Mouse (Mus musculus): ENCODE results near the gene Fads3. TPM values are rescaled to one million over a fixed set of nuclear protein-coding genes. Genes with fewer than 3 reads are reported as not detected.
A peak's percentile ranks its signal among the peaks of the same experiment; 100 is the strongest.

The Fads3 gene
- polyA plus RNA-seq, 1 experiment from 2014 or later = 3.3 TPM

GRCm38 (mm10) chr19:10040866-10041387, 442 bp upstream of the Fads3 start:
- 7% methylated on average over 17 of the region's 20 CpGs for WGBS
- peak overlapping the region; percentile 60 for H3K4me3 ChIP-seq (ENCODE audit: low read depth, low read length)
- no peaks in the 10 kb centered on the region for H3K36me3 ChIP-seq (ENCODE audit: control insufficient read depth, insufficient read depth, low read length)
- H3K27me3 ChIP-seq (ENCODE audit: control insufficient read depth, insufficient read depth, low read length) = no peaks in the 10 kb centered on the region
- no peaks in the 10 kb centered on the region for H3K9me3 ChIP-seq (ENCODE audit: control insufficient read depth, low read length)
- ATAC-seq (ENCODE audit: insufficient number of reproducible peaks, low FRiP score, low TSS enrichment, low read depth) = no peak
- H3K4me2 ChIP-seq (ENCODE audit: low read depth, severe bottlenecking) = peak overlapping the region; percentile 100
- DNase-seq (ENCODE audit: low spot score) = no peak
- H3K9ac ChIP-seq (ENCODE audit: low read length) = peak overlapping the region; percentile 68
- H3K4me1 ChIP-seq (ENCODE audit: control insufficient read depth, insufficient read depth, low read length) = peaks cover 6% of the 10 kb centered on the region
- H3K27ac ChIP-seq (replicated peaks; ENCODE audit: low read depth, low read length) = no peak overlapping the region

- peaks cover 6% of the 10 kb centered on the region for H3K4me1 ChIP-seq (ENCODE audit: control insufficient read depth, insufficient read depth, low read length)
- H3K27me3 ChIP-seq (ENCODE audit: control insufficient read depth, insufficient read depth, low read length) = no peaks in the 10 kb centered on the region
- peak overlapping the region; percentile 60 for H3K4me3 ChIP-seq (ENCODE audit: low read depth, low read length)
- DNase-seq (ENCODE audit: low spot score) = no peak
- no peaks in the 10 kb centered on the region for H3K9me3 ChIP-seq (ENCODE audit: control insufficient read depth, low read length)
- peak; percentile 46; the same call in 1 of the 2 replicates for ATAC-seq (ENCODE audit: insufficient number of reproducible peaks, low FRiP score, low TSS enrichment, low read depth)
- WGBS = 63% methylated on average over 6 of the region's 6 CpGs
- H3K27ac ChIP-seq (replicated peaks; ENCODE audit: low read depth, low read length) = no peak overlapping the region
- peak overlapping the region; percentile 100 for H3K4me2 ChIP-seq (ENCODE audit: low read depth, severe bottlenecking)
- H3K36me3 ChIP-seq (ENCODE audit: control insufficient read depth, insufficient read depth, low read length) = no peaks in the 10 kb centered on the region
- no peak overlapping the region for H3K9ac ChIP-seq (ENCODE audit: low read length)
Observed at GRCm38 (mm10) chr19:10042232-10042631, 863 bp downstream of the Fads3 start.

GRCm38 (mm10) chr19:10042816-10043215, 1.4 kb downstream of the Fads3 start:
- no peak overlapping the region for H3K4me3 ChIP-seq (ENCODE audit: low read depth, low read length)
- H3K4me2 ChIP-seq (ENCODE audit: low read depth, severe bottlenecking) = no peak overlapping the region
- H3K27ac ChIP-seq (replicated peaks; ENCODE audit: low read depth, low read length) = no peak overlapping the region
- no peak for DNase-seq (ENCODE audit: low spot score)
- 92% methylated on average over 4 of the region's 4 CpGs for WGBS
- H3K36me3 ChIP-seq (ENCODE audit: control insufficient read depth, insufficient read depth, low read length) = no peaks in the 10 kb centered on the region
- ATAC-seq (ENCODE audit: insufficient number of reproducible peaks, low FRiP score, low TSS enrichment, low read depth) = no peak
- no peaks in the 10 kb centered on the region for H3K9me3 ChIP-seq (ENCODE audit: control insufficient read depth, low read length)
- H3K27me3 ChIP-seq (ENCODE audit: control insufficient read depth, insufficient read depth, low read length) = no peaks in the 10 kb centered on the region
- no peak overlapping the region for H3K9ac ChIP-seq (ENCODE audit: low read length)
- H3K4me1 ChIP-seq (ENCODE audit: control insufficient read depth, insufficient read depth, low read length) = peaks cover 6% of the 10 kb centered on the region

- H3K4me3 ChIP-seq (ENCODE audit: low read depth, low read length) = no peak overlapping the region
- H3K9ac ChIP-seq (ENCODE audit: low read length) = no peak overlapping the region
- H3K4me1 ChIP-seq (ENCODE audit: control insufficient read depth, insufficient read depth, low read length) = peaks cover 6% of the 10 kb centered on the region
Observed at GRCm38 (mm10) chr19:10043643-10044042, 2.3 kb downstream of the Fads3 start.

GRCm38 (mm10) chr19:10045707-10046106, 4.3 kb downstream of the Fads3 start:
- 86% methylated on average over 2 of the region's 2 CpGs for WGBS
- Histone ChIP-seq H3K27ac (replicated peaks; ENCODE audit: low read depth, low read length) (no peak overlapping the region), H3K27me3 (ENCODE audit: control insufficient read depth, insufficient read depth, low read length) (no peaks in the 10 kb centered on the region), H3K4me2 (ENCODE audit: low read depth, severe bottlenecking) (no peak overlapping the region), H3K36me3 (ENCODE audit: control insufficient read depth, insufficient read depth, low read length) (0 out of 2 replicates have a peak, but pooled peaks cover 2% of the 10 kb centered on the region), H3K4me1 (ENCODE audit: control insufficient read depth, insufficient read depth, low read length) (peaks cover 9% of the 10 kb centered on the region), H3K4me3 (ENCODE audit: low read depth, low read length) (no peak overlapping the region), H3K9me3 (ENCODE audit: control insufficient read depth, low read length) (no peaks in the 10 kb centered on the region), H3K9ac (ENCODE audit: low read length) (no peak overlapping the region)
- DNase-seq (ENCODE audit: low spot score) = no peak
- no peak for ATAC-seq (ENCODE audit: insufficient number of reproducible peaks, low FRiP score, low TSS enrichment, low read depth)

More at GRCm38 (mm10) chr19:10043643-10044042, 2.3 kb downstream of the Fads3 start:
- ATAC-seq (ENCODE audit: insufficient number of reproducible peaks, low FRiP score, low TSS enrichment, low read depth) (no peak), DNase-seq (ENCODE audit: low spot score) (no peak)
- Histone ChIP-seq H3K27me3 (ENCODE audit: control insufficient read depth, insufficient read depth, low read length) (no peaks in the 10 kb centered on the region), H3K9me3 (ENCODE audit: control insufficient read depth, low read length) (no peaks in the 10 kb centered on the region), H3K27ac (replicated peaks; ENCODE audit: low read depth, low read length) (no peak overlapping the region), H3K36me3 (ENCODE audit: control insufficient read depth, insufficient read depth, low read length) (0 out of 2 replicates have a peak, but pooled peaks cover 2% of the 10 kb centered on the region), H3K4me2 (ENCODE audit: low read depth, severe bottlenecking) (no peak overlapping the region)

- ATAC-seq (ENCODE audit: insufficient number of reproducible peaks, low FRiP score, low TSS enrichment, low read depth) (no peak), DNase-seq (ENCODE audit: low spot score) (no peak)
- H3K36me3 ChIP-seq (ENCODE audit: control insufficient read depth, insufficient read depth, low read length) = 0 out of 2 replicates have a peak, but pooled peaks cover 2% of the 10 kb centered on the region
- no peak overlapping the region for H3K4me3 ChIP-seq (ENCODE audit: low read depth, low read length)
- H3K9ac ChIP-seq (ENCODE audit: low read length) = no peak overlapping the region
- no peaks in the 10 kb centered on the region for H3K9me3 ChIP-seq (ENCODE audit: control insufficient read depth, low read length)
- no peak overlapping the region for H3K27ac ChIP-seq (replicated peaks; ENCODE audit: low read depth, low read length)
- peaks cover 9% of the 10 kb centered on the region for H3K4me1 ChIP-seq (ENCODE audit: control insufficient read depth, insufficient read depth, low read length)
- H3K4me2 ChIP-seq (ENCODE audit: low read depth, severe bottlenecking) = no peak overlapping the region
- no peaks in the 10 kb centered on the region for H3K27me3 ChIP-seq (ENCODE audit: control insufficient read depth, insufficient read depth, low read length)
- WGBS = 74% methylated on average over 4 of the region's 4 CpGs
Observed at GRCm38 (mm10) chr19:10046346-10046745, 5.0 kb downstream of the Fads3 start.

GRCm38 (mm10) chr19:10046983-10047382, 5.6 kb downstream of the Fads3 start:
- no peak overlapping the region for H3K4me2 ChIP-seq (ENCODE audit: low read depth, severe bottlenecking)
- DNase-seq (ENCODE audit: low spot score) (no peak), ATAC-seq (ENCODE audit: insufficient number of reproducible peaks, low FRiP score, low TSS enrichment, low read depth) (no peak)
- no peaks in the 10 kb centered on the region for H3K9me3 ChIP-seq (ENCODE audit: control insufficient read depth, low read length)
- 0 out of 2 replicates have a peak, but pooled peaks cover 2% of the 10 kb centered on the region for H3K36me3 ChIP-seq (ENCODE audit: control insufficient read depth, insufficient read depth, low read length)
- WGBS = 53% methylated on average over 3 of the region's 3 CpGs
- H3K27ac ChIP-seq (replicated peaks; ENCODE audit: low read depth, low read length) = no peak overlapping the region
- no peaks in the 10 kb centered on the region for H3K27me3 ChIP-seq (ENCODE audit: control insufficient read depth, insufficient read depth, low read length)
- peaks cover 6% of the 10 kb centered on the region for H3K4me1 ChIP-seq (ENCODE audit: control insufficient read depth, insufficient read depth, low read length)
- H3K9ac ChIP-seq (ENCODE audit: low read length) = no peak overlapping the region
- no peak overlapping the region for H3K4me3 ChIP-seq (ENCODE audit: low read depth, low read length)

- no peak overlapping the region for H3K4me2 ChIP-seq (ENCODE audit: low read depth, severe bottlenecking)
- no peak overlapping the region for H3K27ac ChIP-seq (replicated peaks; ENCODE audit: low read depth, low read length)
- 0 out of 2 replicates have a peak, but pooled peaks cover 3% of the 10 kb centered on the region for H3K4me1 ChIP-seq (ENCODE audit: control insufficient read depth, insufficient read depth, low read length)
- no peak overlapping the region for H3K4me3 ChIP-seq (ENCODE audit: low read depth, low read length)
- no peaks in the 10 kb centered on the region for H3K27me3 ChIP-seq (ENCODE audit: control insufficient read depth, insufficient read depth, low read length)
- H3K36me3 ChIP-seq (ENCODE audit: control insufficient read depth, insufficient read depth, low read length) = peaks cover 4% of the 10 kb centered on the region; the same call in 1 of the 2 replicates
- ATAC-seq (ENCODE audit: insufficient number of reproducible peaks, low FRiP score, low TSS enrichment, low read depth) (no peak), DNase-seq (ENCODE audit: low spot score) (no peak)
- no peaks in the 10 kb centered on the region; the same call in 1 of the 2 replicates for H3K9me3 ChIP-seq (ENCODE audit: control insufficient read depth, low read length)
- no peak overlapping the region for H3K9ac ChIP-seq (ENCODE audit: low read length)
Observed at GRCm38 (mm10) chr19:10049533-10049932, 8.2 kb downstream of the Fads3 start.

GRCm38 (mm10) chr19:10050438-10050837, 9.1 kb downstream of the Fads3 start:
- no peak for ATAC-seq (ENCODE audit: insufficient number of reproducible peaks, low FRiP score, low TSS enrichment, low read depth)
- Histone ChIP-seq H3K9me3 (ENCODE audit: control insufficient read depth, low read length) (no peaks in the 10 kb centered on the region; the same call in 1 of the 2 replicates), H3K4me2 (ENCODE audit: low read depth, severe bottlenecking) (no peak overlapping the region), H3K36me3 (ENCODE audit: control insufficient read depth, insufficient read depth, low read length) (peaks cover 4% of the 10 kb centered on the region; the same call in 1 of the 2 replicates), H3K27ac (replicated peaks; ENCODE audit: low read depth, low read length) (no peak overlapping the region), H3K27me3 (ENCODE audit: control insufficient read depth, insufficient read depth, low read length) (no peaks in the 10 kb centered on the region), H3K4me3 (ENCODE audit: low read depth, low read length) (no peak overlapping the region), H3K4me1 (ENCODE audit: control insufficient read depth, insufficient read depth, low read length) (0 out of 2 replicates have a peak, but pooled peaks cover 3% of the 10 kb centered on the region), H3K9ac (ENCODE audit: low read length) (no peak overlapping the region)
- no peak for DNase-seq (ENCODE audit: low spot score)
- 81% methylated on average over 2 of the region's 2 CpGs for WGBS
